Mouse (Mus musculus) thymus, postnatal 14 days (tissue): ENCODE data around the gene Cops7b.
A peak's percentile ranks its signal among the peaks of the same experiment; 100 is the strongest.
"Not testable (repeated sequence)": the region's sequence is repeated elsewhere in the genome, so short reads cannot be mapped to it uniquely, and the experiment has no call there.

Experiments
- DNase-seq: peaks from one replicate; pipeline ENCODE4 v3.0.0; 2021

Gene Cops7b

GRCm38 (mm10) chr1:86582451-86583096 lies at the start of gene Cops7b, which contains the start of gene Pde6d:
Gene Cops7b, plus strand, starts transcription at chr1:86582904.
Gene Pde6d, minus strand, starts transcription at chr1:86582629.
- DNase-seq = peak; percentile 93

GRCm38 (mm10) chr1:86533411-86534130 lies 49.1 kb upstream of the Cops7b start:
- no peak for DNase-seq

DNA sequence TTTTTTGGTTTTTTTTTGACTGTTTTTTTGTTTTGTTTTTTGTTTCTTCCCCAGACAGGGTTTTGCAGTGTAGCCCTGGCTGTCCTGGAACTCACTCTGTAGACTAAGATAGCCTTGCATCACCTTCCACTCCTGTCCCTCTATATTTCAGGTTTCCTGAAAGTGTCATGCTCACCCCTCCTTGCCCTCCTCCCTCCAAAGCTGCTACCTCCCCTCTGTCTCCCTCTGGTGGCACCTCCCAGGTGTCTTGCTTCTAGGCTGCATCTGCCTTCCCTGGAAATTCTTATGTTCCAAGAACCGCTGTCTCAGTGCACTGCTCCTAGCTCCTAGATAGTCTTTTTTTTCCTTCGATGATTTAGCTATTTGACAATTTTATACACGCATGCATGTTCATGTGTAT lies 44.3 kb upstream of the Cops7b start:
- peak; percentile 61 for DNase-seq

- not testable (repeated sequence) for DNase-seq
Observed at GRCm38 (mm10) chr1:86539583-86539982, 43.1 kb upstream of the Cops7b start.

DNA sequence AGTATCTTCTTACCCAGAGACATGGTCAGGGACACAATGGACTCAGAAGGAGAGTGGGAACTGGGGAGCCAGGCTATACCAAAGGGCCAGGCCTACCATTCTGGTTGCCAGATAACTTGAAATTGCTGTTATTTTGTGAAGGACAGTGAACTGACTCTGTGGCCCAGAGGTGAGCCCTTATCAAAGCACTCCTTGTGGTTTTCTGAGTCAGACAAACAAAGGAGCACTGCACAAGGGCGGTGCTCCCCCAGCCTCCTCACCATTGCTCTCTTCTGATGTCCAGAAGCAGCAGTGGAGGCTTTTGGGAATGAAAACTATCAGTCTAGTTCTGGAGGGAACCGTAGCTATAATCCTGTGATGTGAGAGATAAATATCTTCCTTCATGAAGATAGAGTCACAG lies 40.1 kb upstream of the Cops7b start:
- DNase-seq = no peak

DNA sequence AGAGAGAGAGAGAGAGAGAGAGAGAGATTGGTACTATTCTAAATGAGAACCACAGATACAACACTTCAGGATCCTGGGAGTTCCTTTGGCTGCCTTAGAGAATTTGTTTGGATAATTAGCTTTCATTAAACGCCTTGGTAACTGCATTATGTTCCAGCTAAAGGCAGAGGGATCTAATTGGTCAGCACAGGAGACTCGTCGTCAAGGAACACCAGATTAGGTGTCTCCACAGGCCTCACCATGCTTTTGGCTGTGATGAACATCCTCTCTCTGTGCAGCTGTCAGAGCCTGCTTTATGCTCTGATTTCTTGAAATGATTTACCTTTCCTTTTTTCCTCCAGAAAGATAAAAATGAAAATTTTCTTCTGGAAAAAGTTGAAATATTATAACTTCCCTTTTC lies 35.9 kb upstream of the Cops7b start:
- no peak for DNase-seq

DNA sequence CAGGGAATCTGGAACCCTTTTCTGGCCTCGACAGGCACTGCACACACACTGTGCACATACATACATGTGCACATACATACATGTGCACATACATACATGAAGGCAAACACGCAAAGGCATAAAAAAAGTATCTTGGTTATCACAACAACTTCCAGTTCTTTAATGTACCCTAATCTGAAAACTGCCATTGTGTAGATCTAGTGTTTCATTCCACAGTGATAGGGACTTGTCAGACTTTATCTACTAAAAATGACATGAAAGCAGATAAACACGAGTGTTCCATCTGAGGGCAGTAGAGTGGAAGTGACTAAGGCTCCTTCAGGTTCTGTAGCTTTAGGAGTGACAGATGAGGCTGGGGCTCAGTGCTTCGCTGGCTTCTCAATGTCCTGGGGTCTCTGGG lies 31.4 kb upstream of the Cops7b start:
- DNase-seq = no peak

- DNase-seq = no peak
Observed at GRCm38 (mm10) chr1:86551877-86552276, 30.8 kb upstream of the Cops7b start.

DNA sequence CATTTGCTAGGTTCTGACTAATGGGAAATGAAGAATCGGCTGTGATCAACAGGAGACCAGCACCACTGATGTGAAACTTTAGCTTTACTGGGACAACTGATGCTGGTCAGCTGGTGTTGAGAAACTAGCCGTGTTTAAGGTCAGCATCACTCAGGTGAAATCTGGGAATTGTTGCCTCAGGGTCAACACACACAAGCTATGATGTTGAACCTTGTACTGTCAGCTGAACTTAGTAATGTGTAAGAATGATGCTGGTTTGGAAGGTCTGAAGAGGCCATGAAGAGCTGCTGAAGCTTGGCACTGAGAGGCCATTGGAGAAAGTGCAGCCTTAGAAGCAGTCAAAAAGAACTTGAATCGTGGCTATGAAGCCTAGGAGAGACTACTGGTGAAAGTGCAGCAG lies 27.0 kb upstream of the Cops7b start:
- DNase-seq = no peak

DNA sequence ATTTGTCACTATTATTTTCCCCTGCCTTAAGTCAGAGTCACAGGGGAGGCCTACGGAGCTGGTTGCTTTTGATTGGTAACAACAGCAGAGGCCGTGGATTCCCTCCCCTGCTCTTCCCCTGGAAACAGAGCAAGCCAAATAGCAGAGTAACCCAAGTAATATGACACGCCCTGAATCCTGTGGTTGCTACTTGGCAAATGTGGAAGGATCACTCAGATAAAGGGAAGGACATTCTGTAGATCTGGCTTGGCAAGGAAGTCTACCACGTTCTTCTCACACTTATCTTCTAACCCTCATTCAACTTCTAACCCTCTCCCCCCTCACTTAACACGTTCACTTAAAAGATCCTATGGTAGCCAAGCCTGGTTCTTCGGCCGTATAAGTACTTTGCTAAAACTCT lies 24.8 kb upstream of the Cops7b start:
- no peak for DNase-seq

DNA sequence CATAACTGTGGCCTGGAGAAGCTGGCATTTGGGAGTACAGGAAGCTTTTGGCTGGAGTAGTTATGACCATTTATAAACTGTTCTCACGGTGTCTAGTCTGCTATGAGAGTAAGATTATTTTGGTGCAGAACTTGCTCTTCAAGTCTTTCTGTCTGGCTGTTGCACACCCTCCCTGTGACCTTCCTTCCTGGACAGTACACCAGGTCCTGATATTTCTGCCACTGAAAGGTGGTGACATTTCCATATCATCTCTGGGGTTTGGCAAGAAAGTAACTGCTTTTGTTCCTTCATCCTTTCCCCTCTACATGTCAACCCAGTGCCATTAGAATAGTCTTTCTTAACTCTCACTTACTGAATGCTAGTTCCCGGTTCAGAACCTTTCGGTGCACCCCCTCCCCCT lies 23.5 kb upstream of the Cops7b start:
- no peak for DNase-seq

DNA sequence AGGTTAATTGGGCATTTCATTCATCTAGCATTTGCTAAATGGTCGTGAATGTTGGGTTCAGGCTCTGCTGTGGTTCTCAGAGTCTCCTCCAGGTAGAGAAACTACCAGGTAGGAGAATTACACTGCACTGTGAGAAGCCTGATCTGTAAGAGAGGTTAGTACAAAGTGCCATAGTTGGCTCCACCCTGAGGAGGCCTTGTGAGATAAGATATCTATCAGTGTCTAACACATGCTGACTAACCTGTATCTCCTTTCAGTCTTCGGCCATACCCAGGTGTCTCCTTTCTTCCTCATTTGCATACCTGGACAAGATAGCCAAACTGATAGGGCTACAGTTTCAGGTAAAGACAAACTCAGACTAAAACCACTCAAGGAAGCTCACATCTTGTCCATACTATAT lies 20.0 kb upstream of the Cops7b start:
- no peak for DNase-seq

GRCm38 (mm10) chr1:86568409-86568808 lies 14.3 kb upstream of the Cops7b start:
- DNase-seq = no peak

DNA sequence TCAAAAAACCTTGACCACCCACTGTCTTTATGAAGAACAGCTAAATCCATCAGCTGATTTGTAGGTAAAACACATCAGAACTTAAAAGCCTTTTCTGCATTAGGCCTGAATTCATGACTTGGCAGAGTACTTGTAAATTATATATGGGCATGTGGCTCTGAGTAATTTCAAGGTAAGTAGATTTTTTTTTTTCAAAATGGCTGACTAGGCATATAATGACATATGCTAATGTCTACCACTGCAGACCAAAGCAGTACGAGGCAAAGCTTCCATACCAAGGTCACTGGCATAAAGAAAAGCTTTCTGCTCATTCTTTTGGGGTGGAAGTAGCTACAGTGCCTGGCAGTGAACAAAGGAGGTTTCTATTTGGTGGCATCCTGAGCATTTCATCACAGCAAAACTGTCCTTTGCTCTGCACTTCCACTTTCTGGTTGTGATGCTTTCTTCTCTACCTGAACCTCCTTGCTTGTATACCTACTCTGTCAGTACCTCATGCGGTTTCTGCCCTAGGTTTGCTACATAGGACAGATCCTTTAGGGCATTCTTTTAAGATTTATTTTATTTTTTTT lies 13.3 kb upstream of the Cops7b start:
- DNase-seq = no peak

DNA sequence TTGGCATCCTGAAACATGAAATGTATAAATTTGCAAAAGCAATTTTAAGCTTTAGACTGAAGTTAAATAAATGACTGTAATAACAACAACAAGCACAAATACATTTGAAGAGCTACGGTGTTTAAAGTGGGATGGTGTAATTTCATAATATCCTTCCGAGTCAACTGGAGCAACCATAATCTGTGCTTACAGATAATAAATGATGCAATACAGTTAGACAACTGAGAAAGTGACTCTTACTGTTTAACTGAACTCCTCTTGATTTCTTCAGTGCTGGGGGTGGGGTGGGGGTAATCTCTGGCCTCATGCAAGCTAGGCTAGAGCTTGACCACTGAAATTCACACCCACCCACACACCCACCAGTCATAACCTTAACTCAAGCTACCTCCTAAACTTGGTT lies 11.3 kb upstream of the Cops7b start:
- no peak for DNase-seq

- no peak for DNase-seq
Observed at GRCm38 (mm10) chr1:86571941-86572340, 10.8 kb upstream of the Cops7b start.

DNA sequence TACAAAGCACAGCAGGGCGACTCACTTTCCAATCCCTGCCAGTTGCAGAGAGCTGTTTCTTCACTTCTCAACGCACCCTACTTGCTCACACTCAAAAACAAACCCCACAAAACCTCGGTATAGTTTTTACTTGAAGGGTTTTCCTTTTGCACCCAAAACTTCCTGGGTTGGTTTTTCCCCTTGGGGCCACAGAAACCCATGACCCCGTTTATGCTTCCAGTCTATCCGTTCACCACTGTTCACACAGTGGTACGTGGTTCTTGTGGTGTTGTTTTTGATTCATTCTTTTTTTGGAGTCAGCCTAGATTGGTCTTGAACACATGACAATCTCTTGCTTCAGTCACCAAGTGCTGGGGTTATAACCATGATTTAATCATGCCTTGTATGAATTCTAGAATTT lies 2.3 kb upstream of the Cops7b start:
- DNase-seq = no peak

GRCm38 (mm10) chr1:86581692-86582450 lies 833 bp upstream of the Cops7b start:
- no peak for DNase-seq

- DNase-seq = no peak
Observed at GRCm38 (mm10) chr1:86583709-86584108, 1.0 kb downstream of the Cops7b start.

- peak; percentile 84 for DNase-seq
Observed at GRCm38 (mm10) chr1:86586992-86587391, 4.3 kb downstream of the Cops7b start.

DNA sequence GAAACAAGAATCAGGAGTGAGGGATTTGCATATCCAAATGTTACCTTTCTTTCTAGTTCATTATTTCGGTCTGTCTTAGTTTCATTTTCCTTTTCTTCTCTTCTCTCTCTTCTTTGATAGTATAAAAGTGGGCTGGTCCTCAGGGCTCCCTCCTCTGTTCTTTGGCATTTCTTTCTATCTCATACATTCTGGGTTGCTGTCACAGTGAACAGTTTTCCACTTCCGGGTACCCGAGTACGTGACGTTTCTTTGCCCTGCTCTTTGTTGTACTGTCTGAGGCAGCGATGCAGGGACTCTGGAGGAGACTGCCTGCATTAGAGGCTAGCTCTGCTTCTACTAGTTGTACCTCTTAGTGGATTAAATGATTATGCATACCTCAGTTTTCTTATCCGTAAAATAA lies 11.8 kb downstream of the Cops7b start:
- no peak for DNase-seq

- DNase-seq = no peak
Observed at GRCm38 (mm10) chr1:86595315-86595714, 12.6 kb downstream of the Cops7b start.

DNA sequence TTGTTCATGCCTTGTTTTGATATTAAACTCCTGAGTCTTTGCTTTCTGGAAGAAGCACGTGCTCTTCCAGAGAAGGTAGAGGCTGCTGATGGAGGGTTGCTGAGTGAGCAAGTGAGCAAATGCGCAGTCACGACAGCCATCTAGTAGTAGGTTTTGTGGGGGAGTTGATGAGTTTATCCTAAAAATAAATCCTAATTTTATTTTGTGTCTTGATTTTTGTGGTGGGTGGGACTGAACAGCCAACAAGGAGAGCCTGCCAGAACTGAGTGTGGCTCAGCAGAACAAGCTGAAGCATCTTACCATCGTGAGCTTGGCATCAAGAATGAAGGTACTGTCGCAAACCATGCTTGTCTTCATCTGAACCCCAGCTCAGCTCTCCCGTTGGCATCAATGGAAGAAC lies 13.8 kb downstream of the Cops7b start:
- DNase-seq = no peak

DNA sequence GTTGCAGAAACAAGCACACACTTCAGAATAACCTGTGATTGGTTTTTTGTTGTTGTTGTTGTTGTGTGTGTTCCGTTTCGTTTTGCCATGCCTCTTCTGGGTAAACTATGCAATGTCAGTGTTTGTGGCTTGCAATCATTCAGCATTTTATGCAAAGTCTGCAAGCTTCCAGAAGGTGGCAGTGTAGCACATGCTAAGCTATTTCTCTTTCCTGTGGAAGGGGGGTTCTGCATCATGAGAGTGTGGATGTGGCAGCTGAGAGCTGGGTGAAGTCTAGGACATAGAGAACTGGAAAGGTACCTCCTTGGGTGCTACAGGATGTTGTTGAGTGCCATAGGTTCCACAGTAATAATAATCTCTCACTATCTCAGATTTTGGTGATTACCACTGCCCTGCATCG lies 15.8 kb downstream of the Cops7b start:
- DNase-seq = peak; percentile 28
